Mouse (Mus musculus) MEL (cell line): ENCODE results near the gene Tulp4.

Experiments
- CTCF ChIP-seq, 3 experiments: IDR thresholded peaks in 2 of 3; conservative IDR thresholded peaks in 1 of 3; 2 replicates each; pipeline ENCODE4 v1.5.1; 2011 to 2012; ENCODE audit warnings: low read length in 3 of 3, low read depth in 2 of 3, mild to moderate bottlenecking in 2 of 3, improper control_type of control experiment in 1 of 3, inconsistent platforms in 1 of 3, mixed read lengths in 1 of 3, moderate library complexity in 1 of 3; ENCODE audit not compliant: control insufficient read depth in 1 of 3, insufficient read depth in 1 of 3, poor library complexity in 1 of 3, severe bottlenecking in 1 of 3
- EP300 ChIP-seq, 2 experiments: IDR thresholded peaks; 2 replicates each; pipeline ENCODE4 v1.6.1; 2011; ENCODE audit warnings: improper control_type of control experiment in 2 of 2, low read length in 2 of 2, low read depth in 1 of 2, mild to moderate bottlenecking in 1 of 2
- MAX ChIP-seq: IDR thresholded peaks from 2 replicates; pipeline ENCODE4 v1.6.1; 2011; ENCODE audit warnings: low read length, improper control_type of control experiment
- POLR2A ChIP-seq, 2 experiments: IDR thresholded peaks; 2 replicates each; pipeline ENCODE4 v1.6.1; 2011 to 2012; ENCODE audit warnings: low read length in 2 of 2, mild to moderate bottlenecking in 2 of 2, control low read depth in 1 of 2, improper control_type of control experiment in 1 of 2, low read depth in 1 of 2, moderate library complexity in 1 of 2; ENCODE audit not compliant: control insufficient read depth in 1 of 2, insufficient read depth in 1 of 2, poor library complexity in 1 of 2
- RAD21 ChIP-seq: IDR thresholded peaks from 2 replicates; pipeline ENCODE4 v1.6.1; 2011; ENCODE audit warnings: mild to moderate bottlenecking, low read depth, low read length, improper control_type of control experiment
- SMC3 ChIP-seq: IDR thresholded peaks from 2 replicates; pipeline ENCODE4 v1.6.1; 2011; ENCODE audit warnings: low read depth, low read length, improper control_type of control experiment
- TAL1 ChIP-seq: IDR thresholded peaks from 2 replicates; pipeline ENCODE4 v1.6.1; 2012; ENCODE audit warnings: mild to moderate bottlenecking, inconsistent platforms, low read length, moderate library complexity, mixed read lengths
- TCF12 ChIP-seq: IDR thresholded peaks from 2 replicates; pipeline ENCODE4 v1.6.1; 2014; ENCODE audit warnings: low read depth, mild to moderate bottlenecking, inconsistent platforms, low read length, improper control_type of control experiment, moderate library complexity
- USF1 ChIP-seq: IDR thresholded peaks from 2 replicates; pipeline ENCODE4 v1.6.1; 2014; ENCODE audit warnings: low read depth, mild to moderate bottlenecking, inconsistent platforms, low read length, improper control_type of control experiment, moderate library complexity

GRCm38 (mm10) chr17:6164911-6165310, 58.7 kb downstream of the Tulp4 start:
- TF ChIP-seq CTCF (IDR thresholded peaks at IDR 0.05 in 2 of 3, conservative IDR thresholded peaks at IDR 0.05 in 1 of 3; ENCODE audit: control insufficient read depth in 1 of 3, insufficient read depth in 1 of 3, low read depth in 2 of 3, low read length in 3 of 3, poor library complexity in 1 of 3, severe bottlenecking in 1 of 3): no peak
- no peak for TF ChIP-seq TAL1
- no peak for TF ChIP-seq POLR2A (IDR thresholded peaks at IDR 0.05; ENCODE audit: control insufficient read depth in 1 of 2, insufficient read depth in 1 of 2, low read depth in 1 of 2, low read length in 2 of 2, poor library complexity in 1 of 2)
- no peak for TF ChIP-seq EP300 (IDR thresholded peaks at IDR 0.05; ENCODE audit: low read depth in 1 of 2, low read length in 2 of 2)
- TF ChIP-seq SMC3: no peak
- no peak for TF ChIP-seq USF1
- TF ChIP-seq TCF12: no peak
- TF ChIP-seq MAX: no peak
- TF ChIP-seq RAD21: no peak
